Mouse (Mus musculus) induced T-regulatory cell, adult 2 months (primary cell): ENCODE results near the gene Hist2h4.
A peak's percentile ranks its signal among the peaks of the same experiment; 100 is the strongest.
"Not testable (repeated sequence)": the region's sequence is repeated elsewhere in the genome, so short reads cannot be mapped to it uniquely, and the experiment has no call there.

ENCODE experiments used
- DNase-seq: peaks from one replicate; pipeline ENCODE4 v3.0.0-alpha.2; 2012; ENCODE audit warnings: low read depth

Gene Hist2h4

DNA sequence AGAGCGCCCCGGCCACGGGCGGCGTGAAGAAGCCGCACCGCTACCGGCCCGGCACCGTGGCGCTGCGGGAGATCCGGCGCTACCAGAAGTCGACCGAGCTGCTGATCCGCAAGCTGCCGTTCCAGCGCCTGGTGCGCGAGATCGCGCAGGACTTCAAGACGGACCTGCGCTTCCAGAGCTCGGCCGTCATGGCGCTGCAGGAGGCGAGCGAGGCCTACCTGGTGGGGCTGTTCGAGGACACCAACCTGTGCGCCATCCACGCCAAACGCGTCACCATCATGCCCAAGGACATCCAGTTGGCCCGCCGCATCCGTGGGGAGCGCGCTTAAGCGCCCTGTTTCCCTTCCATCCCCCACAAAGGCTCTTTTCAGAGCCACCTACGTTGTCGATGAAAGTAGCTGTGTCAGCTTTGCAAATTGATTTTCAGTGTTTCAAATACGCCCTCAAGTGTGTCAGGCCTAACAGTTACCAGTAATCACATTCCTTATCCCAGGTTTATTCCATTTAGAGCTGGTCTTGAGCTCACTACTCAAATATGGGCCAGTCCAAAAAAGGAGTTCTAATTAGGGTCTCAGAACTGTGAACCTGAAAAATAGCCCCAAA lies 5.8 kb upstream of the Hist2h4 start:
- not testable (repeated sequence) for DNase-seq

DNA sequence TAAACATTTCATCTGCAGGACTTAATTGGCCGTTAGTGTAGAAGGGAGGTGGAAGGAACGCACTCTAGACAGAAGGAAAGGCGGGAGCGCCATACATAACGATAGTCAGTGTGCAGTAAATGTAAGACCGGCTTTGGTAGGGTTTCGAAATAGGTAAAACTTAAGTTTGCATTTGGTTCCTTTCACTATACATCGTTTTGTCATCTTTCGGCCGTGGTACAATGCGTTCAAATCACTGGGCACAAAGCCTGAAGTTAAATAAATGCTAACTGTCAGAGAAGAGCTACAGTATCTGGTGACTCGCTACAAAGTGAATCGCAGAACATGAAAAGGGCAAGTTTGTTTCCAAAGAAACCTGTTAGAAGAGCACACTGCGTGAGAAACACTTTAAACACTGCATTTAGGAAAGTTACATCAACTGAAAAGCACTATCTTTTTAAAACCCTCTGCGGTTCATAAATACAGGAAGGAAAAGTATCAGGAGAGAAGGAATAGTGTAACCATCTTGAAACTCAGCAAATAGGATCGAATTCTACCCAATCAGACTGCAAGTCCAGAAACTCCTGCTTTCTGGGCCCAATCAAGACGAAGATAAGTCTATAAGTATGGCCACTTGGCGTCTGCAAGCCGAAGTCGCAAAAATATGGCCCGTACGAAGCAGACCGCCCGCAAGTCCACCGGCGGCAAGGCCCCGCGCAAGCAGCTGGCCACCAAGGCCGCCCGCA lies 5.1 kb upstream of the Hist2h4 start, which contains the start of gene Hist2h3b:
Gene Hist2h3b, plus strand, starts transcription at position 604 of the 725 bp plus-strand sequence.
- peak; percentile 88 for DNase-seq

DNA sequence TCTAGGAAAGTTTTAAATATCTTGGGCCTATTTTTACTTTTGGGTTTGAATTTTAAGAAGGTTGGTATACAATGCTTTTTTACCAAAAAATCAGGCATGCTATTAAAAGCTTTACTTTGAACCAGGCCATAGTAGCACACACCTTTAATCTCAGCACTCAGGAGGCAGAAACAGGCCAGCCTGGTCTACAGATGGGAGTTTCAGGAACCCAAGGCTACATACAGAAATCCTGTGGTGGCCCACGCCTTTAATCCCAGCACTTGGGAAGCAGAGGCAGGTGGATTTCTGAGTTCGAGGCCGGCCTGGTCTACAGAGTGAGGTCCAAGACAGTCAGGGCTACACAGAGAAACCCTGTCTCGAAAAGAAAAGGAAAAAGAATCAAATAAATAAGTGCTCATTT lies 4.4 kb upstream of the Hist2h4 start:
- no peak for DNase-seq

DNA sequence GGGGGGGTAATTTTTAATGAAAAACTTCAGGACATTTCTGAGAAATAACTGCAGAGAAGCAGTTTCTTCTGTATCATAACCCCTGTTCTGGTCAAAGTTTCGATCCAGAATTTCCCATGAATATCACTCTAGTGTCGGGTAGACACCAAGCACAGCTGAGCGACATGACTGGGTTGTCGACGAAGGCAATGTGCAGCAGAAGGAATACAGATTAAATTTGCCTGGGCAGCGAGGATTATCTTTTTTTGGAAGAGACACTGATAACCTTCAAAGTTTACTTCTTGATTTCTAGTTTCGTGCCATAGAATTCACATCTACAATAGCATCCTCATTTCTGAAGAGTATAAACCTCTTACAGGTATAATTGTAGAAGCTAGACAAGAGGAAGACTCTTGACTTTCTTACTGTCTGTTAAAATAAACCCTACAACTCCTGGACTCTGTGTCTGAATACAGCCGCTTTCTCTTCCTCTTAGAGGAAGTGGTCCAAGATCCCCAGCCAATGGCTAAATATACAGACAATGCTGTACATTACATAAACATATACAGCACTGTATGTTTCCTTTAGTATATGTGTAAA lies 3.1 kb upstream of the Hist2h4 start:
- no peak for DNase-seq

DNA sequence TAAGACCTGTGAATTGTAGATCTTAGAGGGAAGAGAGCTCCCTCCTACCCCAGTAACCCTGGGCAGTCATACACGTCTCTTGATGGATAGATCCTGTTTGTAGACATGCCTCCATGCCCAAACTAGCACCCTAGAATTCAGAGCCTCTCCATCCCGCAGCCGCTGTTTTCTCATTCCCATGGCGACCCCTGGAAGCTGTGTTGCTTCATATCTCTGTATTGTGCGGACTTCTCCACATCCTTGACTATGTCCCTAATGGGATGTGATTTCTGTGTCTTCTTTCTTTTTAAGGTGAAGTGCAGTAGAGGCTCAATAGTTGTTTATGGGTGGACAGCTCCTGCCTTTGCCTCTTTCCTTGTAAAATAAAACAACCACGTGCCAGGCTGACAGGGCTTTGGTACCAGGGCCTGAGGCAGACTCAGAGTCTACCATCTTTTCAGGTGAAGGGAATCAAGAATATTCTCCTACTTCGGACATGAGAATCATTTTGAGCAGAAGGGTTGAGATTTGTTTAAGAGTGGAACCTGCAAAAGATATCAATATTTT lies 1.4 kb upstream of the Hist2h4 start:
- DNase-seq, result no peak

DNA sequence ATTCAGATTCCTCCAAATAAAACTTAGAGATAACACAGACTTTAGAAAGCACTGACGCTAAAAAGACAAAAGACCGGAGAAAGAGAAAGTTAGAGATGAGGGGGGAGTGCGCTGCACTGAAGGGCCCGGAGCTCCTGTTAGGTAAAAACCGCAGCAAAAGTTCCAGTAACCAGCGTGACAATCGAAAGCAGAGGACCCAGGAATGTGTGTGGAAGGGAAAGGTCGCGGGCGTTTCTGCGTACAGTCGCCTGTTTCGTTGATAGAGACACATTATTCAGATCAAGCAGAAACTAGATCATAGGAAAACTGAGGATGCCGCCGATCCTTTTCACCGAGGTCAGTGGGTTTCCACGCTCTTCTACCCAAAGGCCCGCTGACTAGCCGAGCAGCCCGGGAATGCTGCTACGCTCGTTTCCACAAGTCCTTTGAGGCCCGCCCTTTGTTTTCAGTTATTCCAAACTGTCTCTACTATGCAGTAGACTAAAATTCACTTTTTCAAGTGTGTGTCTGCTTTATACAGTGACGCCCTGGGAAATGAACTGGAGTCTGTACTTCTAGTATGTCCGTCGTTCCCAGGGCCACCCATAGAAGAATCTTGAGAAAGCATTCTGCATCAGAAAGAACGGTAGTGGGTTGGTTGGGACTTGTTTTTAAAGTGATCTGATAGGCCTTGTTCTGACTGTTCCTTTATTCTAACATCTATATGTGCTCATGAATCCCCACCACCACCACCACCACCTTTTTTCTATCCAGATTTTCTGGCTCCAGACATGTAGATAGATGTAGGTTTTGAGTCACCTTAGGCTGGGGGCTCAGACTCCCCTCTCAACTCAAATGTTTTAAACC lies 670 bp upstream of the Hist2h4 start:
- no peak for DNase-seq

DNA sequence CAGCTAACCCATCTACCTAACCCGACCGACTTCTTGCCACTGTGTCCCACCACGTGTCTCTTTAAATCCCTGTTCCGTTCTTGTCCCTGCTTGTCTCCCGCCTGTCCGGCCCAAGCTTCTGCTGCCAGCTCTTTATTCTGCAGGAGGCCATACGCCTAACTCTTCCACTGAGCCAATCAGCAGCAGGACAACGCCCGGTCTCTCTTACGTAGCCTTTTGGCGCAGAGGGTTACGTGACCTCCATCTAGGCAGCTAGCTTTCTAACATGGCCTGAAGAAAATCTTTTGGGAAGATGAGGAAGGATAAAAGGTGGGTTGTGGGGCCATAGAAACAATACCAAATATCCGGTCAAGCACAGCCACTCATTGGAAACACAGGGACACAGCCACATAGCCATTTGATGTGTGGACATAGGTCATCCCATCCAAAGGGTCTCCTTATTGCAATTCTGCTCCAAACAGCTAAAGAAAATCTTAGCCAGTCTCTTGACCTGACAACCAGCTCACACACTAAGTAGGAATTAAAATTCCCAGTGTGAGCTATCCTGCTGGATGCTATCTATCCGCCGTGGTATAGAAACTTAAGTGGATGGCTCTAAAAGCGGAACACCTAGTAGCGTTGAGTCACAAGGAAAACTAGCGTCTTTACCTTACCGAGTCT lies 765 bp downstream of the Hist2h4 start:
- peak; percentile 84 for DNase-seq

DNA sequence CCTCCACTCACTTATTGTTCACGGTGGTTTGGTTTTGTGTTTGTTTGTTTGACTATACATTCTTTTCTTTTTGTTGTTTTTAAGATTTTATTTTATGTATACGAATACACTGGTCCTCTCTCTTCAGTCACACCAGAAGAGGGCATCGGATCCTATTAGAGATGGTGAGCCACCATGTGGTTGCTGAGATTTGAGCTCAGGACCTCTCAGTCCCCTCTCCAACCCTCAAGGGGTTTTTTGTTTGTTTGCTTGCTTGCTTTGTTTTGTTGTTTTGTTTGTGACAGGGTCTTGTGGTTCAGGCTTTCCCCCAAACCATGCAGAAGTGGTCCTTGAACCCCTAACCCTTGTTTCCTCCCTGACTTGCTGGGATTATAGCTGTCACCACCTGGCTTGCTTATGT lies 1.5 kb downstream of the Hist2h4 start:
- DNase-seq, result no peak

DNA sequence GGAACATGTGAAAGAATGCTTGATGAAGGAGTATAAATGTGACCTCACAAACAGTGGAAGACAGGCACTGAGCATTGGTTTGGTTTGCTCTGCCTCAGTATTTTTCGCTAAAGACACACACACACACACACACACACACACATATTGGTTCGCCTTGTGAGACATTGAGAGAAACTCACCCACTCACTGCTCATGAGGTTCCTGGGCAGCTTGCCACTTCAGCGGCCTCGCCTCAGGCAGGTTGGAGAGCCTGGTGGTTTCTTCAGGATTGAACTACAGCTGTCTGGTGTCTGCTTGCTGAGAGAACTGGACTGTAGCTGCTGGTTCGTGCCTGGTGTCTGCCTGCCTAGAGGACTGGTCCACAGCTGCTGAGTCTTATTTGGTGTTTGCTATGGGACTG lies 2.9 kb downstream of the Hist2h4 start:
- no peak for DNase-seq

DNA sequence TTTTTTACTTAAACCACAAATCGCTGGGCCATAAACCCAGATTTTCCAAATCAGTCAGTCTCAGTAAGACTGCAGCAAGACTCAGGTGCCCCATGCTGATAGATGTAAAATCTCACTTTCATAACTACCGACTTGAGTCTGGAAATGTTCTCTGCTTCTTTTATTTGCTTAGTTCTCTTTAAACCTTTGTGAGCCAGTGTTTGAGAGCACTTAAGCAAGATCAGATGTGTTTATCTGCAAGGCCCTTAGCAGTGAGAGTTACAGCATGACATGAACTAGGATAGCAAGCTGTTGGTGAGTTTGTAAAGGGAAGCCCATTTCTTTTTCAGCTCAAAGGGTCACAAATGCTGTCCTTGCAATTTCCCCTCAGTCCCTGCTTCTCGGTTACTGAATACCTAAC lies 5.9 kb downstream of the Hist2h4 start:
- DNase-seq, result no peak

DNA sequence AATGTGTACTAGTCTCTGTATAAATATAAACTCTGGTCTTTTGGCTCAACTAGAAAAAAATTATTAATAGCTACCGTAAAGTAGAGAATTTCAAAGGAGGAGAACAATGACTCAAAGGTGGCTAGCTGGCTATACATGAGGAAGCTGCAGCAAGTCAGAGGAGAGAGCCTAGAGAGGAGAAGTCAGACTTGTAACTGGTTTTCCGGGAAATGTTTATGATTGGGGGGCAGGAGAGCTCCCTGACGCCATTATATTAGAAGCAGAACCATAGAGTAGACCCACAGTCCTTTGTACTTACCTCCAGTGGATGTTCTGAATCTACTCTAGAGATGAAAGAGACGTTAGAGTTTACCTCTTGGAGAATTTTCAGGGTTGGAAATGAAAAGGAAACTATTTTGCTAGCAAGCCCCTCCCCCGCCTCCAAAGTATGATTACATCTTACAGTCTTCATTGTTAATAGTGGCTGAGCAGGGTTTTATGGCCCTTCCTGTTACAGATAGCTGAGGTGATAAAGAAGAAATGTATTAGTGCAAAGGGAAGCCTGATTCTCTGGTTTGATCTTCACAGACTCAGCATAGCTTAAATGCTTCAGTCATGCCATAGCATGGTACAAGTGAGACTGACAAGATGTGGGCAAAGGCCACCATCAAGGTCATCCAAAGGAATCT lies 7.1 kb downstream of the Hist2h4 start:
- peak; percentile 57 for DNase-seq

DNA sequence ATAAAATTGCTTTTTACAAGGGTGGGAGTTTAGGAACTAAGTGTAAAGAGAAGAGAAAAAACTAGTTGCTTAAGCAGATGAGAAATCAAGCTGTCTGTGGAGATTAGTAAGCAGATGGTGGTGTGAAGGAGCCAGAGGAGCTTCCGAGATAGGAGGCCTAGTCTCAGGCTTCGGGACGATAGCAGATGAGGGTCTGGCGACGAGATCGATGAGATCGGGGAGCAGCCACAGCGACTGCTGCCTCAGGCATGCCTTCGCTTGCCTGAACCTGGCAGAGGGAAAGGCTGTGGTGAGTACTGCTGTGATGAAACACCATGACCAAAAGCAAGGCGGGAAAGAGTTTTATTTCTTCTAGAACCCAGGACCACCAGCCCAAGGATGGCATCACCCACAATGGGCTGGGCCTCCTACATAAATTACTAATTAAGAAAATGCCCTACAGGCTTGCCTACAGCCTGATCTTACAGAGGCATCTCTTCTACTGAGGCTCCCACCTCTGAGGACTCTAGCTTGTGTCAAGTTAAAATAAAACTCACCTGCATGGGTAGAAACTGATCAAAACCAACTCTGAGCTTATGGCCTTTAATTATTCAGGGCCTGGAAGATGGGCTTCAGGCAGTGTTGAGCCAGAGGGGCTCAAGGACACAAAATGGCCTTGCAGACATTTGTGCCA lies 8.3 kb downstream of the Hist2h4 start:
- DNase-seq, result no peak

DNA sequence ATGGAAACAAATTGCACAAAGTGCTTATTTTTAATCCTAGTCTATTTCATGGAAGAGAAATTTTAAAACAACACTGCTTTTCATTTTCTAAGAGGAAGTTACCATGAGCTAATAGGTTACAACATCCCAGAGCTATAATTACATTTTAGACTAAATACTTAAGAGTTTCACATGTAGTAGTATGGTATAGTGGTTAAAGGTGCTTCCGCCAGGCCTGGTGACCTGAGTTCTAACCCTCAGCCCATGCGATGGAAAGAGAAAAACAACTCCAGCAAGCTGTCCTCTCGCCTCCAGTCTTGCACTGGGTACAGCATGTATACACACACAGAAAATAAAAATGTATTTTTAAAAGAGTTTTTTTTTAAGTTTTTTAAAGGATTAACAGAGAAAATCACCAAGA lies 11.3 kb downstream of the Hist2h4 start:
- DNase-seq, result peak; percentile 14

DNA sequence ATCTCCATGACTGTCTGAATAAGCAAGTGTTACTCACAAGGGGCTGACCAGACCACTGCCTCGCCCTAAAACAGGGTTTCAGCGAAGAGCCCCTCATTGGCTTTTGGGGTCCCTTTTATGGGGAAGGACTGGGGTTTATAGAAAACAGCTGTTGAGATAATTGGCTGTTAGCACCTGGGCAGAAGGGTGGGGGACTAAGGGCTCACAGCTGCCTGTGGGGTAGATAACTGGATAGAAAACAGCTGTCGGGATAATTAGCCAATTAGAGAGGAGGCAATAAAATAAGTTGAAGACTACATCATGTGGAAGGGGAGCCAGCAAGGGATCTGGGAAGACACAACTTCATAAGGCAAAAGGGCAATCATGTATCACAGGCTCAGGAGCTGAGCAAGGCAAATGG lies 12.2 kb downstream of the Hist2h4 start:
- peak; percentile 5 for DNase-seq

DNA sequence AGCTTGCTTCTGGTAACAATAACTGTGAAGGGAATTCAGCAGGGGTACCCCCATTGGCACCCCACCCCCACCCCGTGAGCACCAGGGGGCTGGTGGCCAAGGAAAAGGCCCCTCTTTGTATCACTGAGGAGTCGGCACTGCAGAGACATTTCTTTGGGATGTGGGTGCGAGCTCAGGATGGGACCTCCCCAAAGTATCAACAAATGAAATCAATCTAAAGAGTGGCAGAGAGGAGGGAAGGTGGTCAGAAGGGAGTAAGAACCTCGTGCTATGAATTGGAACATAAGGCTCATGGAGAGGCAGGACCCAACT lies 14.1 kb downstream of the Hist2h4 start:
- DNase-seq, result no peak

DNA sequence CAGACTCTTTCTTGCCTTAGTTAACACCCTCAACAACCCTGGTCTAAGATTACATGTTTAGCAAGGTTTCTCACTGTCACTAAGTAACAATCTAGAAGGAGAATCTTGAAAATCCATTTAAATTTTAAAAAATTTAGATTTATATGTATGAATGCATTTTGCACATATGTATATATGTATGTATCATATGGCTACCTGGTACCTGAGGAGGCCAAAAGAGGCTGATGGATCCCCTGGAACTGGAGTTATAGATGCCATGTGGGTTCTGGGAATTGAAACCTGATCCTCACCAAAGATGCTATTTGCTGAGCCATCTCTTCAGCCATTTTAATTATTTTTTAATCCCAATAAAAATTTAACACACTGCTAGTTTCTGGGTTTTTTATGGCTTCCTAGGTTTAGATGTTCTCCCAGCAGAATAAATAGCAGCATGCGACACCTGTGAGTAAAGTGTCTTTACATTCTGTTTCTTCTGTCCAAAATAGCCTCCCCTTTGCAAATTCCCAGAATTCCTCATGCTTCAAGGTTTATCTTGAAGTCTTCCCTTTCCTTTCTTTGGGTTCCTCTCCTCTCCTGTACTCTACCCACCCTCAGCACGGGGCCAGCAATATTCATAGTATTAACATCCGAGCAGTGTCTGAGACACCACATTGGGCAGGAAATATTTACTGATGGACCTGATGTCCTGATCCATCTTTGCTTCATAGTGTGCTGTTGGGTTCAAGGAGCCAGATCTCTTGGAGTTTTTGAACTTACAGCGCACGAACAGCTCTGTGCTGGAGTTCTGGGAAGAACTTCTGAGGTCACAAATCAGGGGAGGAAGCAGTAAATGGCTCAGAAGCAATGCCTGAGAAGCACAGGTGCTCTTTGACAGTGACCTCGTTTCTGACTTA lies 14.7 kb downstream of the Hist2h4 start:
- peak; percentile 22 for DNase-seq

DNA sequence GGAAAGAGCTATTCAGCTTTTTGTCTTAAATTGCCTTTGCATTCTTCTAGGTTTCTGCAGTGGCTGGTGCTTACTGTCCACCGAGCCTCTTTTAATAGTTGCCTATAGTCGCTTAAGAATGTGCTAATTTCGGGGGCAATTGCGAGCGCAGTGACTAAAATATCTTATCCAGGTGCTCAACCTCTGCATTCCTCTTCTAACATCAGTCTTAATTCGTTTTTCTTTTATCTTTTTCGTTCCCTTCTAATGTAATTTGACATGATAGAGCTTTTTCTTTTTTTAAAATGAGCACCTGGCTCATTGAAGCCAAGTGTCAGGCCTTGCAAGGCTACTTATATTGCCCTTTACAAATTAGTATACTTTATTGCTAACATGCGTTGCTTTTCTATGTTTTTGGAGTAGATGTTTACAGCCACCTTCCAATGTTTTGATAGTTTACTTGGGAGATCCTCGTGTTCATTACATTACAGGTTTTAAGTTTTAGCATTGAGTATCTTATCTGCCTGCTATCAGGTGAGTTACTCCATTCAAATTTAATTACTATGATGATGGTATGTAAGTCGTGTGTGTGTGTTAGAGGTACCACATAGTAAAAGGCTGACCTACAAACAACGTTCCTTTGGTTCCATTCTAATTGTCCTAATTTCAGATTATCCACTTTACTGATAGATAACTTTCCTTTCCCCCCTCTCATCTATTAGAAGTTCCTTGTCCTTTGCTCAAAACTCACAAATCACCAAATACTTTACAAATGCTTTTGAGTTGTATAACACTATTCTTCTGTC lies 15.6 kb downstream of the Hist2h4 start:
- DNase-seq, result peak; percentile 52

DNA sequence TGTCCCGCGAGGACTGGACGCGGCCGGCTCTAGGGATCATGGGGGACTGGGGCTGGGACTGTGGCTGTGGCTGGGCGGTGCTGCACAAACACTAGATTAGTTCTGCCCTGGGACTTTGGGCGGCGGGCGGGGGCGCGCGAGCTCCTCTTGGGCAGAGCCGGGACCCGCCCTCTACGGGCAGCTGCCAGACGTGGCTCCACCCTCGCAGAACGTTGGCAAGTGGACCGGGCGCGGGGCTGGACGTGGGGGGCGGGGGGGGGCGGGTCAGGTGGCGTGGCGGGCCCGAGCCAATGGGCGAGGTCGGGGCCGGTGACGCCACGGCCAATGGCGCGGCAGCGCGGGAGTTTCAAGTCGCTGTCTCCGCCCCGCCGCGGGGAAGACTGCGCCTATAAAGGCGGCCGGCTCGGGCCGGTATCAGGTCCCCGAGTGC lies 16.7 kb downstream of the Hist2h4 start, which contains the start of gene Hist2h3c1:
Gene Hist2h3c1, plus strand, starts transcription at position 259 of the 430 bp plus-strand sequence.
- not testable (repeated sequence) for DNase-seq

DNA sequence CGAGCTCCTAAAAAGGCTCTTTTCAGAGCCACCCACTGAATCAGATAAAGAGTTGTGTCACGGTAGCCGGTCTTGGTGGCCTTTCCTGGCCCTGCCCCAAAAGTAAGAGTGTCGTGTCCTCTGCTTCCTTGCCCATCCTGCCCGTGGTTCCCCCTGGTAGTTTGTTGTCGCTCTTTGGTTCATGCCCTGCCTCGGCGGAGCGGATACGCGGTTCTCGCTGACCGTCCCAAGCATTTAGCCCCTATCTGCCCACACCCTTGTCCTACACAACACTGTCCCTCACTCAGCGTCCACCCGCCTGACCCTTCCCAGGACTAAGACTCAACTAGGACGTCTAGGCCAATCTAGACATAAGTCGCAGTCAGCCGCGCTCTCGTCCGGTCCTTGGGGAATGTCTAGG lies 17.1 kb downstream of the Hist2h4 start:
- not testable (repeated sequence) for DNase-seq
